Mouse (Mus musculus): ENCODE measurements around the gene Elmod2.
"Not testable (repeated sequence)": the region's sequence is repeated elsewhere in the genome, so short reads cannot be mapped to it uniquely, and the experiment has no call there.

Gene Elmod2

GRCm38 (mm10) chr8:83331899-83332697 is at the start of gene Elmod2:
Gene Elmod2, minus strand, starts transcription at chr8:83332486.
- DNase-seq (ENCODE audit: low read depth in 1 of 2, low spot score in 2 of 2): peak; percentile 84 to 88

GRCm38 (mm10) chr8:83381016-83381415 is 48.7 kb upstream of the Elmod2 start:
- DNase-seq (ENCODE audit: low read depth in 1 of 2, low spot score in 2 of 2): no peak

GRCm38 (mm10) chr8:83380141-83380540 is 47.9 kb upstream of the Elmod2 start:
- no peak for DNase-seq (ENCODE audit: low read depth in 1 of 2, low spot score in 2 of 2)

- DNase-seq (ENCODE audit: low read depth in 1 of 2, low spot score in 2 of 2): no peak
These were observed 44.9 kb upstream of the Elmod2 start for GRCm38 (mm10) chr8:83377231-83377630.

- DNase-seq (ENCODE audit: low read depth in 1 of 2, low spot score in 2 of 2): no peak
These were observed 31.0 kb upstream of the Elmod2 start for GRCm38 (mm10) chr8:83363156-83363769.

GRCm38 (mm10) chr8:83351315-83351714 is 19.0 kb upstream of the Elmod2 start:
- DNase-seq (ENCODE audit: low read depth in 1 of 2, low spot score in 2 of 2): no peak

GRCm38 (mm10) chr8:83348263-83348662 is 16.0 kb upstream of the Elmod2 start, which contains the start of gene Mgat4d:
Gene Mgat4d, plus strand, starts transcription at chr8:83348471.
- DNase-seq (ENCODE audit: low read depth in 1 of 2, low spot score in 2 of 2): no peak

- DNase-seq (ENCODE audit: low read depth in 1 of 2, low spot score in 2 of 2): no peak
These were observed 10.4 kb upstream of the Elmod2 start for GRCm38 (mm10) chr8:83342693-83343092.

- DNase-seq (ENCODE audit: low read depth in 1 of 2, low spot score in 2 of 2): no peak
These were observed 9.8 kb upstream of the Elmod2 start for GRCm38 (mm10) chr8:83342076-83342475.

- no peak for DNase-seq (ENCODE audit: low read depth in 1 of 2, low spot score in 2 of 2)
These were observed 578 bp upstream of the Elmod2 start for GRCm38 (mm10) chr8:83332864-83333263.

GRCm38 (mm10) chr8:83331567-83331898 is 753 bp downstream of the Elmod2 start:
- DNase-seq (ENCODE audit: low read depth in 1 of 2, low spot score in 2 of 2): no peak

- DNase-seq (ENCODE audit: low read depth in 1 of 2, low spot score in 2 of 2): no peak
These were observed 4.4 kb downstream of the Elmod2 start for GRCm38 (mm10) chr8:83327889-83328288.

GRCm38 (mm10) chr8:83323056-83323455 is 9.2 kb downstream of the Elmod2 start:
- DNase-seq (ENCODE audit: low read depth in 1 of 2, low spot score in 2 of 2): no peak

GRCm38 (mm10) chr8:83322374-83322773 is 9.9 kb downstream of the Elmod2 start:
- no peak for DNase-seq (ENCODE audit: low read depth in 1 of 2, low spot score in 2 of 2)

GRCm38 (mm10) chr8:83320543-83320942 is 11.7 kb downstream of the Elmod2 start:
- DNase-seq (ENCODE audit: low read depth in 1 of 2, low spot score in 2 of 2): no peak

- no peak for DNase-seq (ENCODE audit: low read depth in 1 of 2, low spot score in 2 of 2)
These were observed 16.6 kb downstream of the Elmod2 start for GRCm38 (mm10) chr8:83315691-83316090.

- not testable (repeated sequence) for DNase-seq (ENCODE audit: low read depth in 1 of 2, low spot score in 2 of 2)
These were observed 17.2 kb downstream of the Elmod2 start for GRCm38 (mm10) chr8:83315084-83315483.

GRCm38 (mm10) chr8:83309836-83310235 is 22.4 kb downstream of the Elmod2 start:
- DNase-seq (ENCODE audit: low read depth in 1 of 2, low spot score in 2 of 2): no peak

GRCm38 (mm10) chr8:83304946-83305345 is 27.3 kb downstream of the Elmod2 start:
- no peak for DNase-seq (ENCODE audit: low read depth in 1 of 2, low spot score in 2 of 2)

- DNase-seq (ENCODE audit: low read depth in 1 of 2, low spot score in 2 of 2): no peak
These were observed 32.2 kb downstream of the Elmod2 start for GRCm38 (mm10) chr8:83300135-83300534.

GRCm38 (mm10) chr8:83297375-83297774 is 34.9 kb downstream of the Elmod2 start:
- DNase-seq (ENCODE audit: low read depth in 1 of 2, low spot score in 2 of 2): no peak

- no peak for DNase-seq (ENCODE audit: low read depth in 1 of 2, low spot score in 2 of 2)
These were observed 42.1 kb downstream of the Elmod2 start, which contains the start of gene Ucp1 for GRCm38 (mm10) chr8:83290176-83290575. Gene Ucp1, plus strand, starts transcription at chr8:83290352.

- no peak for DNase-seq (ENCODE audit: low read depth in 1 of 2, low spot score in 2 of 2)
These were observed 46.9 kb downstream of the Elmod2 start for GRCm38 (mm10) chr8:83285391-83285790.
